Mouse (Mus musculus) layer of hippocampus, adult 9-11 months (tissue): ENCODE results near the gene Scgb1b24.

Source experiments
- DNase-seq: peaks from one replicate; pipeline ENCODE4 v3.0.0; 2022

Scgb1b24 gene

GRCm38 (mm10) chr7:33743499-33743898, at the start of gene Scgb1b24:
Gene Scgb1b24, plus strand, starts transcription at chr7:33743799.
- no peak for DNase-seq

- no peak for DNase-seq
These were observed 4.4 kb upstream of the Scgb1b24 start, which contains the start of gene Scgb2b24 for GRCm38 (mm10) chr7:33739212-33739611. Gene Scgb2b24, minus strand, starts transcription at chr7:33739312.
